Mouse (Mus musculus) lung, postnatal 0 days (tissue): ENCODE measurements around the gene Hs6st2.

ENCODE experiments used
- CTCF ChIP-seq: IDR thresholded peaks from 2 replicates; pipeline ENCODE4 v1.5.1; 2016; ENCODE audit warnings: antibody characterized with exemption, mild to moderate bottlenecking
- EP300 ChIP-seq: IDR thresholded peaks from 2 replicates; pipeline ENCODE4 v1.6.1; 2016; ENCODE audit warnings: antibody characterized with exemption, mild to moderate bottlenecking, control low read depth

DNA sequence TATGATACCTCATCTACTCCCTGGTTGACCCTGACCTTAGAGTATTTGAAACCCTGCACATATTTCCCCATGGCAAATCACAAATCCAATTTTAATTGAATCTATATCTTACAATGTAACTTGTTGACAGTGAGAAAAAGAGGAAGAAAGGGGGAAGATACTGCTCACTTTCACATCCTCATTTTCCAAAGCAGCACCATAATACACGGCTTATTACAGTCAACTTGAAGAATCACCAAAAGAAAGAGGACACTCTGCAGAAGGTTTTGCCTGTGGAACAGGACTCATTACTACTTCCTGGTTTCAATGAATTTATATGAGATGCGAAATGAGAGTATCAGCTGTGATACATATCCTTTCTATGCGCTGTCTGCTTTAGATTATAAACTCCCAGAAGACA, 220.2 kb downstream of the Hs6st2 start:
- TF ChIP-seq CTCF (no peak), EP300 (no peak)
